Mouse (Mus musculus) limb, embryonic 14.5 days (tissue): ENCODE data around the gene Gm11042. TPM values are rescaled to one million over a fixed set of nuclear protein-coding genes. Genes with fewer than 3 reads are reported as not detected.

Experiments used
- ATAC-seq: fragments of 200-750 bp; cut with Nextera tagmentation; 2 replicates; pipeline ENCODE4 v1.8.0; 2017; ENCODE audit warnings: low read depth, moderate number of reproducible peaks, moderate TSS enrichment; ENCODE audit not compliant: low FRiP score
- DNase-seq: peaks from one replicate; pipeline ENCODE4 v3.0.0-alpha.2; 2015; ENCODE audit warnings: low spot score
- H3K27ac ChIP-seq: fragments of 300-500 bp; sonication (generic); replicated peaks from 2 replicates; pipeline ENCODE4 v1.5.1; 2014; ENCODE audit warnings: low read depth, mild to moderate bottlenecking, low read length, moderate library complexity, mixed read lengths
- H3K27me3 ChIP-seq: fragments of 300-500 bp; sonication (generic); 2 replicates; pipeline ENCODE4 v1.6.1; 2014; ENCODE audit warnings: low read length, mixed read lengths; ENCODE audit not compliant: control insufficient read depth, insufficient read depth
- H3K36me3 ChIP-seq: fragments of 300-500 bp; sonication (generic); 2 replicates; pipeline ENCODE4 v1.6.1; 2014; ENCODE audit warnings: mild to moderate bottlenecking, low read length, moderate library complexity, mixed read lengths; ENCODE audit not compliant: control insufficient read depth, insufficient read depth
- H3K4me1 ChIP-seq: fragments of 300-500 bp; sonication (generic); 2 replicates; pipeline ENCODE4 v1.6.1; 2014; ENCODE audit warnings: antibody characterized with exemption, low read length, mixed read lengths; ENCODE audit not compliant: control insufficient read depth, insufficient read depth
- H3K4me2 ChIP-seq: fragments of 300-500 bp; sonication (generic); replicated peaks from 2 replicates; pipeline ENCODE4 v1.6.1; 2014; ENCODE audit warnings: low read depth, mild to moderate bottlenecking, low read length, moderate library complexity; ENCODE audit not compliant: severe bottlenecking
- H3K4me3 ChIP-seq: fragments of 300-500 bp; sonication (generic); replicated peaks from 2 replicates; pipeline ENCODE4 v1.5.1; 2014; ENCODE audit warnings: low read length
- H3K9ac ChIP-seq: fragments of 300-500 bp; sonication (generic); 2 replicates; pipeline ENCODE4 v1.6.1; 2014; ENCODE audit warnings: mild to moderate bottlenecking, low read depth, low read length, moderate library complexity; ENCODE audit not compliant: severe bottlenecking
- H3K9me3 ChIP-seq: fragments of 300-500 bp; sonication (generic); 2 replicates; pipeline ENCODE4 v1.6.1; 2016; ENCODE audit warnings: low read length; ENCODE audit not compliant: control insufficient read depth
- POLR2A ChIP-seq: fragments of 200-500 bp; IDR thresholded peaks from 2 replicates; pipeline ENCODE4 v1.8.0; 2012; ENCODE audit warnings: inconsistent platforms, mild to moderate bottlenecking, moderate library complexity, borderline replicate concordance; ENCODE audit not compliant: insufficient read depth, insufficient read length; ENCODE audit errors: extremely low read depth
- WGBS: fragments of 180-500 bp; shearing (Covaris S2); extraction: QIAGEN DNeasy Blood & Tissue Kit; methylation state at CpG from one replicate; pipeline ENCODE4 v1.1.7; 2014; 5-methylcytosine and 5-hydroxymethylcytosine counted together
- polyA plus RNA-seq, 2 experiments: library from polyadenylated mRNA; depleted of rRNA in 1 of 2; stranded (reverse) in 1 of 2; unstranded in 1 of 2; fragments of >200 nt; fragmentation: Nextera tagmentation in 1 of 2; extraction: Ambion mirVana in 1 of 2; gene quantifications; 2 replicates each; pipeline versions ENCODE4 v1.2.1 to v1.2.3; 2012 to 2014

The Gm11042 gene
- polyA plus RNA-seq (2012; rRNA removed) (not detected in 2 replicates), polyA plus RNA-seq (2014; fragmentation: Nextera tagmentation; extraction: Ambion mirVana) (not detected in 2 replicates)

- TF ChIP-seq POLR2A = no peak
- H3K4me3 ChIP-seq = peak within 1 kb of the TSS; percentile 51
- ATAC-seq = peak; percentile 43; the same call in 1 of the 2 replicates
- 27% methylated on average over 18 of the region's 18 CpGs for WGBS
- peak within 1 kb of the TSS; percentile 59 for H3K9ac ChIP-seq
- peak within 1 kb of the TSS; percentile 61 for H3K4me2 ChIP-seq
- H3K4me1 ChIP-seq = no peaks in the 10 kb centered on the region
- H3K27me3 ChIP-seq = no peaks in the 10 kb centered on the region
- DNase-seq = no peak
- H3K27ac ChIP-seq = 0 out of 2 replicates have a peak within 1 kb of the TSS, but pooled peaks have one; percentile 19
- no peaks in the 10 kb centered on the region for H3K9me3 ChIP-seq
- no peaks in the 10 kb centered on the region for H3K36me3 ChIP-seq
Observed at GRCm38 (mm10) chr12:74316344-74316973, at the start of gene Gm11042. Gm11042 (minus strand) TSS chr12:74316394.

DNA sequence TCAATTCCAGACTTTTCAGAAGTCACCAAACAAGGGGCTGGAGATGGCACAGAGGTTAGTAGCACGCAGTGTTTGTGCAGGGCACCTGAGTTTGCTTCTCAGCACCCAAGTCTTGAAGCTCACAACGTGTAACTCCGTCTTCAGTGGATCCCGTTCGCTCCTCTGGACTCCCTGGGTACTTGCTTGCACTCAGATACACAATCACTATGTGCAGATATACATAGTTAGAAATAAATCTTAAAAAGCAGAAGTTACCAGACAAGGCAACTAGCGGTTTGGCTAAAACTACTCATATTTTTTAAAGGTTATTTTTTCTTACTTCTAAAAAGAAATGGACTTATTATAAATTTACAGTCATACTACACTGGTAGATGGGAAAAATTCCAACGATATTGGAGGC, 48.3 kb upstream of the Gm11042 start:
- no peak for DNase-seq
- TF ChIP-seq POLR2A = no peak
- Histone ChIP-seq H3K9me3 (no peaks in the 10 kb centered on the region), H3K9ac (no peak overlapping the region), H3K4me2 (no peak overlapping the region), H3K4me1 (peaks cover 14% of the 10 kb centered on the region), H3K27ac (no peak overlapping the region), H3K36me3 (no peaks in the 10 kb centered on the region), H3K27me3 (no peaks in the 10 kb centered on the region), H3K4me3 (no peak overlapping the region)
- no peak for ATAC-seq
- WGBS = 88% methylated on average over 7 of the region's 7 CpGs

- no peak for TF ChIP-seq POLR2A
- Histone ChIP-seq H3K4me2 (no peak overlapping the region), H3K4me3 (no peak overlapping the region), H3K27me3 (no peaks in the 10 kb centered on the region), H3K9ac (no peak overlapping the region), H3K9me3 (no peaks in the 10 kb centered on the region), H3K36me3 (no peaks in the 10 kb centered on the region), H3K27ac (no peak overlapping the region), H3K4me1 (peaks cover 14% of the 10 kb centered on the region)
- no peak for ATAC-seq
- WGBS = 41% methylated on average over 6 of the region's 6 CpGs
- DNase-seq = no peak
Observed at GRCm38 (mm10) chr12:74363076-74363475, 46.9 kb upstream of the Gm11042 start.

DNA sequence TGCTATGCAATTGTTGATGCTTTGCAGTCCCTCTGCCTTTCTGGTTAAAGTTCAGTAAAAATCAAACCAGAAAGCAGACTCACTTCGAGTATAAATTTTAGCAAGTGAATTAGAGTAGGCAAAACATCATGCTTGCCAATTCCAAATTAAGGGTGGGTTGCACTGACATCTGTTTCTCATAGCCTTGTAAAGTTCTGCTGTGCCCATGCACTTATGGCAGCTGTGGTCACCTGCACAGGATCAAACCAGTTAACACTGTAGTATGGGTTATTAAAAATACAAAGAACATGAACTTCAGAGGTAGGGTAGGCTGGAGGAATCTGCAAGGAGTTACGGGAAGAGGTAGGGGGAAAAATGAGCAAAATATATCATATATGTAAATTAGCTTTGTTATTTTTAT, 46.3 kb upstream of the Gm11042 start:
- 22% methylated on average over 2 of the region's 2 CpGs for WGBS
- no peak overlapping the region for H3K4me3 ChIP-seq
- ATAC-seq (no peak), DNase-seq (peak; percentile 38)
- no peak overlapping the region for H3K27ac ChIP-seq
- H3K36me3 ChIP-seq = no peaks in the 10 kb centered on the region
- no peaks in the 10 kb centered on the region for H3K27me3 ChIP-seq
- no peak overlapping the region for H3K4me2 ChIP-seq
- H3K9me3 ChIP-seq = no peaks in the 10 kb centered on the region
- peaks cover 14% of the 10 kb centered on the region for H3K4me1 ChIP-seq
- no peak for TF ChIP-seq POLR2A
- no peak overlapping the region for H3K9ac ChIP-seq

- no peaks in the 10 kb centered on the region for H3K36me3 ChIP-seq
- TF ChIP-seq POLR2A = no peak
- no peak overlapping the region for H3K9ac ChIP-seq
- no peak overlapping the region for H3K4me3 ChIP-seq
- no peak overlapping the region for H3K27ac ChIP-seq
- H3K27me3 ChIP-seq = no peaks in the 10 kb centered on the region
- 74% methylated on average over 5 of the region's 5 CpGs for WGBS
- H3K9me3 ChIP-seq = no peaks in the 10 kb centered on the region
- ATAC-seq = no peak
- DNase-seq = no peak
- H3K4me2 ChIP-seq = no peak overlapping the region
- peaks cover 14% of the 10 kb centered on the region for H3K4me1 ChIP-seq
Observed at GRCm38 (mm10) chr12:74359791-74360190, 43.6 kb upstream of the Gm11042 start.

DNA sequence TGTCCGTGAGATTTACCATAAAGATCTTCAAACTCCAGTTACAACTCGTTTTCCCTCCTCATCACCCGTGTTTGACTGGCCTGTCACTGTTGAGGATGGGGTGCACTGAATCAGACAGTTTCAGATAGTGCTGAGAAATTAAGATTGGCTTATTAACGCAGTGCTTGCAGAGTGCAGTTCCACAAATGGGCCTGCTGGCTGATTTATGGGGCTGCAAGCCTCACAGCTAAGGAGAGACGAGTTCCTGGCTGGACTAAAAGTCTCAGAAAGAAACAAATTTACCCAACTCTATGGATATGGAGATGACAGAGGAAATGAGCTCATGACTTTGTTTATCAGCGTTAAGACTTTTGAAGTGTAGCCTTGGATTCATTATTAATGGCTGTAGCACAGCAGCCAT, 41.6 kb upstream of the Gm11042 start:
- H3K9ac ChIP-seq = no peak overlapping the region
- DNase-seq = no peak
- no peaks in the 10 kb centered on the region for H3K9me3 ChIP-seq
- H3K36me3 ChIP-seq = no peaks in the 10 kb centered on the region
- TF ChIP-seq POLR2A = no peak
- H3K4me1 ChIP-seq = peaks cover 11% of the 10 kb centered on the region
- WGBS = 36% methylated on average over 6 of the region's 6 CpGs
- no peak overlapping the region for H3K4me3 ChIP-seq
- no peaks in the 10 kb centered on the region for H3K27me3 ChIP-seq
- no peak overlapping the region for H3K4me2 ChIP-seq
- ATAC-seq = no peak
- H3K27ac ChIP-seq = no peak overlapping the region
